Mouse (Mus musculus) heart, adult 2 months (tissue): Measurements from ENCODE around the gene Gm45337. TPM values are rescaled to one million over a fixed set of nuclear protein-coding genes. Genes with fewer than 3 reads are reported as not detected.
"Not testable (repeated sequence)": the region's sequence is repeated elsewhere in the genome, so short reads cannot be mapped to it uniquely, and the experiment has no call there.

ENCODE experiments used
- DNase-seq, 2 experiments: peaks; one replicate each; pipeline ENCODE4 v3.0.0; 2021
- H3K27ac ChIP-seq: fragments of 200-600 bp; 2 replicates; pipeline ENCODE4 v1.8.1; 2022
- H3K27me3 ChIP-seq: fragments of 200-500 bp; 2 replicates; pipeline ENCODE4 v1.6.1; 2012; ENCODE audit warnings: mild to moderate bottlenecking, low read length, inconsistent platforms, mixed read lengths; ENCODE audit not compliant: control insufficient read depth, insufficient read depth
- H3K36me3 ChIP-seq: fragments of 200-500 bp; 2 replicates; pipeline ENCODE4 v1.6.1; 2012; ENCODE audit warnings: low read length, inconsistent platforms; ENCODE audit not compliant: control insufficient read depth, insufficient read depth
- H3K4me1 ChIP-seq: fragments of 200-500 bp; 2 replicates; pipeline ENCODE4 v1.6.1; 2011; ENCODE audit warnings: low read length; ENCODE audit not compliant: control insufficient read depth, insufficient read depth
- H3K4me3 ChIP-seq: fragments of 200-600 bp; 2 replicates; pipeline ENCODE4 v1.8.1; 2022
- H3K79me2 ChIP-seq: fragments of 200-500 bp; replicated peaks from 2 replicates; pipeline ENCODE4 v1.6.1; 2012; ENCODE audit warnings: mild to moderate bottlenecking, inconsistent platforms, low read length, moderate library complexity, mixed read lengths; ENCODE audit not compliant: control insufficient read depth, insufficient read depth
- H3K9ac ChIP-seq: fragments of 200-500 bp; 2 replicates; pipeline ENCODE4 v1.6.1; 2012; ENCODE audit warnings: low read depth, mild to moderate bottlenecking, control low read depth, inconsistent platforms, low read length, mixed read lengths
- CTCF ChIP-seq: fragments of 200-600 bp; IDR thresholded peaks from 2 replicates; pipeline ENCODE4 v1.8.1; 2022; ENCODE audit warnings: antibody characterized with exemption, mild to moderate bottlenecking, moderate library complexity
- EP300 ChIP-seq: fragments of 200-500 bp; IDR thresholded peaks from 2 replicates; pipeline ENCODE4 v1.6.1; 2011; ENCODE audit warnings: low read depth, low read length, control low read depth; ENCODE audit not compliant: insufficient read depth
- POLR2A ChIP-seq: fragments of 200-500 bp; IDR thresholded peaks from 2 replicates; pipeline ENCODE4 v1.6.1; 2011; ENCODE audit warnings: mild to moderate bottlenecking, low read depth, low read length, control low read depth; ENCODE audit not compliant: insufficient read depth
- WGBS: fragments of 180-500 bp; shearing (Covaris S2); methylation state at CpG from one replicate; pipeline ENCODE4 v1.1.7; 2018; 5-methylcytosine and 5-hydroxymethylcytosine counted together
- intact Hi-C: fragments of 180-260 bp; cut with DNase I; formaldehyde crosslinking; loops from one replicate; pipeline ENCODE4 v1.15.1; 2025
- polyA plus RNA-seq: library from polyadenylated mRNA; depleted of rRNA; stranded (reverse); fragments of >200 nt; gene quantifications from 2 replicates; pipeline ENCODE4 v1.2.3, GENCODE M21; 2012
- total RNA-seq, 2 experiments: library from RNA; stranded (reverse); gene quantifications; 2 replicates each; pipeline ENCODE4 v1.2.3; 2021

Gm45337 gene
- total and polyA plus RNA-seq, 3 experiments = not detected

GRCm38 (mm10) chr7:142159366-142159765, 15.0 kb upstream of the Gm45337 start:
- no peaks in the 10 kb centered on the region for H3K4me1 ChIP-seq
- H3K9ac ChIP-seq = no peak overlapping the region
- intact Hi-C loops = no loop called here
- no peak overlapping the region for H3K4me3 ChIP-seq
- no peak for DNase-seq
- H3K27me3 ChIP-seq = no peaks in the 10 kb centered on the region
- H3K36me3 ChIP-seq = no peaks in the 10 kb centered on the region
- H3K79me2 ChIP-seq = no peaks in the 10 kb centered on the region
- 86% methylated on average over 3 of the region's 3 CpGs for WGBS
- H3K27ac ChIP-seq = no peak overlapping the region
- TF ChIP-seq CTCF = no peak
- no peak for TF ChIP-seq POLR2A
- TF ChIP-seq EP300 = no peak

DNA sequence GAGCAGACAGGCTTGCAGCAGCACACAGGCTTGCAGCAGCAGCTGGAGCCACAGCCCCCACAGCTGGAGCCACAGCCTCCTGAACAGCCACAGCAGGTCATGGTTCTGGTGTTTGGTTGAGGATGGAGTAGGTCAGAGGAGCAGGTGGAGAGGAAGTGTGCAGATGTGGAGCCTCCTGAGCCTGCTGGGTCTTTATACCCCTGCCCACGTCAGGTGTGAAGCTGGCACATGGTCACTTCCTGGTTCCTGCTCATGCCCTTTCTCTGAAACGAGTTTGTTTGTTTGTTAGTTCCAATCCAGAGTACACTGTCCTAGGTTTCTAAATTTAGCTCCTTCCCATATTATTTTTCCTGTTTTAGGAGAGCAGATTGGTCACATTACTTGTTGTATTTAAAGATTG, 12.6 kb upstream of the Gm45337 start, which contains the start of gene Gm29735:
Gene Gm29735 (minus strand): TSS at position 101 of the 400 bp plus-strand sequence.
- H3K27ac ChIP-seq, intact Hi-C loops, H3K36me3 ChIP-seq, H3K27me3 ChIP-seq, H3K9ac ChIP-seq, H3K4me1 ChIP-seq, H3K79me2 ChIP-seq, DNase-seq, H3K4me3 ChIP-seq: not testable (repeated sequence)
- 48% methylated on average over 2 of the region's 2 CpGs for WGBS

DNA sequence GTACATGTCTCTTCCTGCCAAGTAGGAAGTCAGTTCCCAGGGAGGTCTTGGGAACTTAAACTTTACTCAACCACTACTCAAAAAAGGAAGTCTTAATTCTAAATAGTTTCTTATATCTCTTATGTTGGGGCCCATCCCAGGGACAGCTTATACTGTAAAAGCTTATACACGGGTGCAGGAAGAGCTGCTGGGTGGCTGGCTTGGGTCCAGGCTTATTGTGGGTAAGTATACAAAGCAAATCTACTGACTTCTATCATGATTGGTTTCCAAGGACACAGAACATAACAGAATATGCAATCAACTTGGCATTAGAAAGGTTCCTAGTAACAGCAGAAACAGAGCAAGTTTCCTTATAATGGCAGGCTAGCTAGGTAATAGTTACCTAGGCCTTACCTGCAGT, 10.9 kb upstream of the Gm45337 start:
- Histone ChIP-seq H3K27ac (no peak overlapping the region), H3K79me2 (no peaks in the 10 kb centered on the region), H3K4me3 (no peak overlapping the region), H3K9ac (no peak overlapping the region), H3K27me3 (no peaks in the 10 kb centered on the region), H3K36me3 (no peaks in the 10 kb centered on the region), H3K4me1 (no peaks in the 10 kb centered on the region)
- DNase-seq = no peak
- intact Hi-C loops = no loop called here
- TF ChIP-seq CTCF (no peak), EP300 (no peak), POLR2A (no peak)
- 40% methylated on average over 1 of the region's 1 CpGs for WGBS

DNA sequence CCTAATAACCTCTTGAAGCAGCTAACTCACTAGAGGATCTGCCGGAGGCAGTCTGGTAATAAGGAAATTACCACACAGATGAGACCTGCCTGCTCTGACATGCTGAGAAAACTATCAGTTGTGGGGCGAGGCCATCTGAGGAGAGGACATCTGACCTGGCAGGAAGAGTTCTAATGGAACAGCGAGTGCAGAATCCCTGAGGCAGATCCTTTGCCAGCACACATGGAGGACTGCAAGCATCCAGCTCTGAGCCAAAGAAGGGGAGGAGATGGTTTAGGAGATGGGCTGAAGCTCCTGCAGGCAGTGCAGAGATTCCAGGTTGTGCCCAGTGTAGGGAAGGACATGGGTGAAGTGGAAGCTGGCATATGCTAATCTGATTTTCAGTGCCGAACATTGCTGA, 7.8 kb upstream of the Gm45337 start:
- no peak for DNase-seq
- WGBS = 71% methylated on average over 4 of the region's 4 CpGs

GRCm38 (mm10) chr7:142148633-142149032, 4.2 kb upstream of the Gm45337 start:
- H3K27ac ChIP-seq = no peak overlapping the region
- H3K27me3 ChIP-seq = no peaks in the 10 kb centered on the region
- no peak for DNase-seq
- H3K9ac ChIP-seq = no peak overlapping the region
- intact Hi-C loops = loop anchor here (10.0 kb wide), 1 partner anchor 64 kb away; no protein-coding TSS in a partner anchor
- H3K79me2 ChIP-seq = no peaks in the 10 kb centered on the region
- no peak overlapping the region for H3K4me3 ChIP-seq
- TF ChIP-seq POLR2A (no peak), EP300 (no peak), CTCF (no peak)
- no peaks in the 10 kb centered on the region for H3K4me1 ChIP-seq
- no peaks in the 10 kb centered on the region for H3K36me3 ChIP-seq

More for the DNA sequence above, 7.8 kb upstream of the Gm45337 start:
- Histone ChIP-seq H3K4me3 (no peak overlapping the region), H3K36me3 (no peaks in the 10 kb centered on the region), H3K27me3 (no peaks in the 10 kb centered on the region), H3K9ac (no peak overlapping the region), H3K4me1 (no peaks in the 10 kb centered on the region), H3K27ac (no peak overlapping the region), H3K79me2 (no peaks in the 10 kb centered on the region)
- intact Hi-C loops = no loop called here
- TF ChIP-seq POLR2A (no peak), CTCF (no peak), EP300 (no peak)

DNA sequence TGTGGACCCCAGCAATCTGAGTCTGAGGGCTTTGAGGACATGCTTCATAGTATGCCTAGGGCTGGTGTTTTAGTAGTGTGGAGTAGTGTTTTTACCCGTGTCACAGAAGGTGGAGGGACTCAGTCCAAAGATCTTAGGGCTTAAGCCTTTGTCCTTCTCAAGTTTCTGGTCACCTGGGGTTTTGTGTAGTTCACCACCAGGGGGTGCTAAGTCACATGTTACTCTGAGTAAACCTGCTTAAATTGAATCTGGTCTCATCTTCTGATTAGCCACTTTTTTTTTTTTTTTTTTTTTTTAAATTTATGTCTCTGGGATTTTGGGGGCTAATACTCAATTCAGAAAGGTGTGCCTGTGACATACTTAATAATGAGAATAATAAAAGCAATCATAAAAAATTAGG, 1.6 kb upstream of the Gm45337 start:
- no peak overlapping the region for H3K4me3 ChIP-seq
- H3K27me3 ChIP-seq = no peaks in the 10 kb centered on the region
- no peaks in the 10 kb centered on the region for H3K79me2 ChIP-seq
- TF ChIP-seq POLR2A = no peak
- TF ChIP-seq EP300 = no peak
- TF ChIP-seq CTCF = peak; percentile 74
- DNase-seq = peak in 1 of 2 experiments; percentile 14
- no peak overlapping the region for H3K9ac ChIP-seq
- peaks cover 1% of the 10 kb centered on the region; the same call in 1 of the 2 replicates for H3K4me1 ChIP-seq
- H3K27ac ChIP-seq = no peak overlapping the region
- no peaks in the 10 kb centered on the region for H3K36me3 ChIP-seq
- WGBS = 4% methylated on average over 1 of the region's 1 CpGs
- intact Hi-C loops = loop anchor here (2.0 to 10.0 kb wide), 2 partner anchors 61 to 139 kb away; no protein-coding TSS in a partner anchor
